Mouse (Mus musculus) liver, adult 2 months (tissue): Measurements from ENCODE around the gene Olfr544. TPM values are rescaled to one million over a fixed set of nuclear protein-coding genes. Genes with fewer than 3 reads are reported as not detected.
A peak's percentile ranks its signal among the peaks of the same experiment; 100 is the strongest.

Experiments
- DNase-seq: peaks from one replicate; pipeline ENCODE4 v3.0.0-alpha.2; 2011; ENCODE audit warnings: low read depth, low spot score; ENCODE audit errors: extremely low read depth
- H3K27ac ChIP-seq: fragments of 200-500 bp; replicated peaks from 2 replicates; pipeline ENCODE4 v1.5.1; 2012; ENCODE audit warnings: low read depth, mild to moderate bottlenecking, control low read depth, inconsistent platforms, low read length; ENCODE audit not compliant: insufficient read depth
- H3K27me3 ChIP-seq: fragments of 200-500 bp; 2 replicates; pipeline ENCODE4 v1.6.1; 2012; ENCODE audit warnings: mild to moderate bottlenecking, moderate library complexity, low read length, inconsistent platforms; ENCODE audit not compliant: control insufficient read depth, insufficient read depth
- H3K36me3 ChIP-seq: fragments of 200-500 bp; 2 replicates; pipeline ENCODE4 v1.6.1; 2012; ENCODE audit warnings: low read length, inconsistent platforms; ENCODE audit not compliant: control insufficient read depth, insufficient read depth
- H3K4me1 ChIP-seq: fragments of 200-500 bp; 2 replicates; pipeline ENCODE4 v1.6.1; 2011; ENCODE audit warnings: low read length; ENCODE audit not compliant: control insufficient read depth, insufficient read depth
- H3K4me3 ChIP-seq: fragments of 200-500 bp; 2 replicates; pipeline ENCODE4 v1.5.1; 2011; ENCODE audit warnings: low read depth, mild to moderate bottlenecking, control low read depth, low read length, moderate library complexity; ENCODE audit not compliant: insufficient read depth
- H3K79me2 ChIP-seq: fragments of 200-500 bp; 2 replicates; pipeline ENCODE4 v1.6.1; 2012; ENCODE audit warnings: inconsistent platforms, mild to moderate bottlenecking, low read length, moderate library complexity; ENCODE audit not compliant: control insufficient read depth, insufficient read depth
- H3K9ac ChIP-seq: fragments of 200-500 bp; 2 replicates; pipeline ENCODE4 v1.6.1; 2012; ENCODE audit warnings: low read depth, mild to moderate bottlenecking, control low read depth, inconsistent platforms, low read length
- CTCF ChIP-seq: fragments of 200-500 bp; IDR thresholded peaks from 2 replicates; pipeline ENCODE4 v1.5.1; 2011; ENCODE audit warnings: low read depth, low read length, control low read depth
- POLR2A ChIP-seq: fragments of 200-500 bp; IDR thresholded peaks from 2 replicates; pipeline ENCODE4 v1.6.1; 2011; ENCODE audit warnings: low read length, control low read depth; ENCODE audit not compliant: insufficient read depth; ENCODE audit errors: extremely low read depth
- WGBS: fragments of 180-500 bp; shearing (Covaris S2); methylation state at CpG from one replicate; pipeline ENCODE4 v1.1.7; 2018; 5-methylcytosine and 5-hydroxymethylcytosine counted together
- polyA plus RNA-seq: library from polyadenylated mRNA; depleted of rRNA; stranded (reverse); fragments of >200 nt; gene quantifications from 2 replicates; pipeline ENCODE4 v1.2.3, GENCODE M21; 2012
- total RNA-seq: library from RNA; depleted of rRNA; stranded (reverse); fragments of >200 nt; gene quantifications from 2 replicates; pipeline ENCODE4 v1.2.3, GENCODE M21; 2014

The Olfr544 gene
- total and polyA plus RNA-seq, 2 experiments, result not detected

GRCm38 (mm10) chr7:102481579-102481978 is 6.5 kb downstream of the Olfr544 start, which contains the start of gene Olfr543:
TSS of gene Olfr543 (minus strand) at chr7:102481679.
- Histone ChIP-seq H3K36me3 (no peaks in the 10 kb centered on the region), H3K27ac (no peak within 1 kb of the TSS), H3K9ac (no peak within 1 kb of the TSS), H3K79me2 (no peaks in the 10 kb centered on the region), H3K4me1 (0 out of 2 replicates have a peak, but pooled peaks cover 4% of the 10 kb centered on the region), H3K27me3 (no peaks in the 10 kb centered on the region), H3K4me3 (no peak within 1 kb of the TSS)
- DNase-seq, result no peak
- TF ChIP-seq CTCF (no peak), POLR2A (no peak)
- WGBS, result 97% methylated on average over 4 of the region's 4 CpGs

- Histone ChIP-seq H3K27ac (no peak overlapping the region), H3K36me3 (no peaks in the 10 kb centered on the region), H3K4me1 (0 out of 2 replicates have a peak, but pooled peaks cover 4% of the 10 kb centered on the region), H3K27me3 (no peaks in the 10 kb centered on the region), H3K4me3 (no peak overlapping the region), H3K79me2 (no peaks in the 10 kb centered on the region), H3K9ac (no peak overlapping the region)
- WGBS, result 80% methylated on average over 4 of the region's 4 CpGs
- no peak for TF ChIP-seq CTCF
- TF ChIP-seq POLR2A, result no peak
- DNase-seq, result no peak
Observed at GRCm38 (mm10) chr7:102480821-102481220, 7.3 kb downstream of the Olfr544 start.

- Histone ChIP-seq H3K79me2 (no peaks in the 10 kb centered on the region), H3K4me1 (0 out of 2 replicates have a peak, but pooled peaks cover 4% of the 10 kb centered on the region), H3K27ac (no peak overlapping the region), H3K27me3 (no peaks in the 10 kb centered on the region), H3K9ac (no peak overlapping the region), H3K36me3 (no peaks in the 10 kb centered on the region), H3K4me3 (no peak overlapping the region)
- 37% methylated on average over 5 of the region's 5 CpGs for WGBS
- peak; percentile 5 for DNase-seq
- TF ChIP-seq CTCF (no peak), POLR2A (no peak)
Observed at GRCm38 (mm10) chr7:102479368-102480078, 8.6 kb downstream of the Olfr544 start.

GRCm38 (mm10) chr7:102478926-102479325 is 9.2 kb downstream of the Olfr544 start:
- H3K79me2 ChIP-seq, result no peaks in the 10 kb centered on the region
- WGBS, result 83% methylated on average over 3 of the region's 3 CpGs
- TF ChIP-seq POLR2A (no peak), CTCF (no peak)
- H3K4me3 ChIP-seq, result no peak overlapping the region
- no peak for DNase-seq
- H3K4me1 ChIP-seq, result 0 out of 2 replicates have a peak, but pooled peaks cover 4% of the 10 kb centered on the region
- H3K9ac ChIP-seq, result no peak overlapping the region
- no peaks in the 10 kb centered on the region for H3K36me3 ChIP-seq
- H3K27ac ChIP-seq, result no peak overlapping the region
- H3K27me3 ChIP-seq, result no peaks in the 10 kb centered on the region

- DNase-seq, result no peak
- TF ChIP-seq CTCF, result no peak
- no peak for TF ChIP-seq POLR2A
- 87% methylated on average over 4 of the region's 4 CpGs for WGBS
Observed at GRCm38 (mm10) chr7:102478425-102478824, 9.7 kb downstream of the Olfr544 start.

GRCm38 (mm10) chr7:102477377-102477776 is 10.7 kb downstream of the Olfr544 start:
- H3K27ac ChIP-seq, result no peak overlapping the region
- no peak overlapping the region for H3K4me3 ChIP-seq
- H3K79me2 ChIP-seq, result no peaks in the 10 kb centered on the region
- TF ChIP-seq CTCF, result no peak
- no peak for TF ChIP-seq POLR2A
- H3K36me3 ChIP-seq, result no peaks in the 10 kb centered on the region
- DNase-seq, result no peak
- H3K9ac ChIP-seq, result no peak overlapping the region
- no peaks in the 10 kb centered on the region for H3K27me3 ChIP-seq
- 0 out of 2 replicates have a peak, but pooled peaks cover 4% of the 10 kb centered on the region for H3K4me1 ChIP-seq
- WGBS, result 85% methylated on average over 11 of the region's 11 CpGs

More at GRCm38 (mm10) chr7:102478425-102478824, 9.7 kb downstream of the Olfr544 start:
- Histone ChIP-seq H3K36me3 (no peaks in the 10 kb centered on the region), H3K79me2 (no peaks in the 10 kb centered on the region), H3K4me3 (no peak overlapping the region), H3K9ac (no peak overlapping the region), H3K27me3 (no peaks in the 10 kb centered on the region), H3K4me1 (0 out of 2 replicates have a peak, but pooled peaks cover 4% of the 10 kb centered on the region), H3K27ac (no peak overlapping the region)
